Mouse (Mus musculus): ENCODE measurements at regions not wholly inside any gene's neighbourhood (a gene's known extent, or its start where the extent isn't known, plus 50 kb on each side); places are given as distances from the start of the nearest gene placed in this dataset.
"Not testable (repeated sequence)": the region's sequence is repeated elsewhere in the genome, so short reads cannot be mapped to it uniquely, and the experiment has no call there.

DNA sequence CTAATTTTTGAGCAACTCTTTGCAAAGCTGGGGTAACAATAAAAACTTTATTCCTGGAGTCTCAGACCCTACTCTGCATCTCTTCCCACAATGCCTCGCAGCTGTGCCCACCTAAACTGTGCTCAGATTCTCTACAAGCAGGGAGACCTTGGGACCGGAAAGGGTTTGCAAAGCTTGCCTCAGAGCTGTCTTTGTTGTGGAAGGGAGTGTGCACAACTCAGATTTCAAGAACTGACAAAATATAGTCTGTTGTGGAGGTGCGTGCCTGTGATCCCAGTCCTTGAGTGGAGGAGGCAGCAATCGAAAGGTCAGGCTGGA, 530.2 kb downstream of the Pdcd6ip start:
- no peak for DNase-seq (ENCODE audit: low spot score in 2 of 2)

DNA sequence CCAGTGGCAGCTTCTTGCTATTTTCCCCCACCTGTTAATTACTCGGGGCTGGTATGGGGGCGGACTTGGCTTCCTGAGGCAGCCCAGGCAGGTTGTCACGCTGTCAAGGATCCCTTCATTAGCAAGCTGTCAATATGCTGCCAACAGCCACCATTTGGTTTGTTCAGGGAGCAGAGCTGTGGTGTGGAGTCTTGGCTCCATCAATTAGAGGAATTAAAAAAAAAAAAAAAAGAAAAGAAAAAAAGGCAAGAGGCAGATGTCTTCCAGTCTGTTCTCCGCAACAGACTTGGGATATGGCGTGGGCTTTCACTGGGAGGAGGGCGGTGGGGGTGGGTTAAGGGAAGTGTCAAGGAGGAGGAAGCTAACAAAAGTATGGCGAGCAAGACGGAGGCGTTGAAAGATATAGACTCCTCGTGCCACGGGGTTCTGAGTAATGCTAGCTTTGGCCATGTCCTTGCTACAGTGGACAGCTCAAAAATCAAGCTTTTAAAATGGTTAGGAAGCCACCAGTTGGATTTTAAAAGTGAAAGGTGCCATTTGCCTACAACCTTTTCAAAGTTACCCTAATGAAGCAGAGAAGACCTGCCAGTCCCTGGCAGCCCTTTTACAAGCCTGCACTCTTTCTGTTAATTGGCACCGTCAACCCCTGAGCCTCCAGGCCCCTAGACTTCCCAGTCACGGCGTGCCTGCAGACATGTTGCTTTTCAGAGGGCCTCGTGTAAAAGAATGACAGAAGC, 530.7 kb downstream of the Pdcd6ip start:
- no peak for DNase-seq (ENCODE audit: low spot score in 2 of 2)

DNA sequence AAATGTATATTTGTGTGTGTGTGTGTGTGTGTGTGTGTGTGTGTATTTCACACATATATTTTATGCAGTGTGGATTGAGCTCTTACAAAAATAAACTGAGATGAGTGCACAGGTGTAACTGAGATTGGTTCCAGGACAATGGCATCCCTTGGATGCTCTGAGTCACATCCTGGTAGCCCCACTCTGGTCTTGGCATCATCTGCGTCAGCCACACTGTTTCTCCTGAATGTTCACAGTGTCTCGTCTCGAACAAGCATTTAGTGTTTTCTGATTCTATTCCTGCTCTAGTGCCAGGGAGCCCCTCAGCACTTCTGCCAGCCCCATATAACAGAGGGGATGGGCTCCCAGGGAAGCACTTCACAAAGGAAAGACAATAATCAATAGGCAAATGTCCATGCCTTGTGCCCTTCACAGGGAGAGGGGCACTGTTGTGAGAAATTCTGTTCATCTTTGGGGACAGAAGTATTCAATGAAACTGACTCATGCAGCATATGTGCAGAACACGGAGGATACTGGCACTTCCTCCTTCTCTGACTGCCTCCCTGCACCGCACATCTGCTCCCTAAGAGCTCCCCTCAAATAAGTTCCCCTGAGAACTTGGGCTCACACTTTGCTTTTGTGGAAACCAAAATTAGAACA, 536.2 kb downstream of the Pdcd6ip start:
- no peak for DNase-seq (ENCODE audit: low spot score in 2 of 2)

DNA sequence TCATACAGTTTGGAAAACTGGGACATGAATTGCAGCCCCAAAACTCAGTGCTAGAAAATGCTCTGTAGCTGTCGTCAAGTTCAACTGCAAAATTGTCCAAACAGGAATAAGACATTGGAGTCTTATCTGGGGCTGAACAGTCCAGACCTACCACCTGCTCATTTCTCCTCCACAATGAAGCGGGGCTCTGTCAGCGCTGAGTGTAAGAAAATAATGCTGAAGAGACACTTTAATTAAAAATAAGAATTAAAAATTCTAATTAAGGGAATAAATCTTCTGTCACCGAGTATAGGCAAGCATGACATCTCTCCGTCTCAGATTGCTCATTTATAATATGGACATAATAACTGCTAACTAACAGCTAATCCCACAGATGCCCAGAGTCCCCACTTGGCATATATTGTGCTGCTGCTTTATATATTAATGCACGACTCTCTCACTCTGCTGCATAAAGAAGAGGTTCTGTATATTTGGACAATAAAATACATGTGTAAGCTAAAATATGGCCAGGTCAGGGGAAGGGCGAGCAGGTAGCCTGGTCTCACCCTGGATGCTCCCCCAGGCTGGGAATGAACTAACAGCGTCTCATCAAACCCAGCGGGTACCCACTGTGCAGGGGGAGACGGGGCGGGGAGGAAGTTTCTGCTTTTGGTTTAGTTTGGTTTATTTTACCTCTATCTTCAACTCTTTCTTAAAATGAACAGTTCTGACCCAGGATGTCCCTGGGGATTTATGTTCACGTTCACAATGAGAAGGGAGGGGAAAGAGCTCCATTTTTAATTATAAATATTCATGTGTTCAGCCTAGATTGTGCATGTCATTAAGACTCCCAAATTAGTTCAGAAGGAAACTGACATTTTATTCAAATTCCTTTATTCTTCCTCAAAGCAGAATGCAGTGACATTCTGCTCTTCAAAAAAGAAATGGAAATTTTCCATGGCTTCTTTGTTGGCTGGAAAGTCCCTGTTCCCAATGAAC, 544.9 kb downstream of the Pdcd6ip start:
- DNase-seq (ENCODE audit: low spot score in 2 of 2): no peak

DNA sequence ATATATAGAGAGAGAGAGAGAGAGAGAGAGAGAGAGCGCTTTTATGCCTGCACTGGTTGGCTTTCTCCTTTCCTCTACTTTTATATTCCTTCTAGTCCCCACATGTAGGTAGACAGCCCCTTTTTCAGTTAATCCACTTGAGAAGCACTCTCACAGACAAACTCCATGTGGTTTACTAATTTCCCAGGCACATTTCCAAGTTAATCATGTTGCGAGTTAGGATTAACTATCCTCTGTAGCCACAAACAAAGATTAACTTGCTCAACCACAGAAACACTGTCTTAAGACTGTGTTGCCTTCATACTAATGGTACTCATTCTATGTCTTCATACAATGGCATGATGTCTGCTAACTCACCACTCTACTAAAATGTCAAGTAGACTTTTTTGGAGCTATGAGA, 548.0 kb downstream of the Pdcd6ip start:
- DNase-seq (ENCODE audit: low spot score in 2 of 2): no peak

DNA sequence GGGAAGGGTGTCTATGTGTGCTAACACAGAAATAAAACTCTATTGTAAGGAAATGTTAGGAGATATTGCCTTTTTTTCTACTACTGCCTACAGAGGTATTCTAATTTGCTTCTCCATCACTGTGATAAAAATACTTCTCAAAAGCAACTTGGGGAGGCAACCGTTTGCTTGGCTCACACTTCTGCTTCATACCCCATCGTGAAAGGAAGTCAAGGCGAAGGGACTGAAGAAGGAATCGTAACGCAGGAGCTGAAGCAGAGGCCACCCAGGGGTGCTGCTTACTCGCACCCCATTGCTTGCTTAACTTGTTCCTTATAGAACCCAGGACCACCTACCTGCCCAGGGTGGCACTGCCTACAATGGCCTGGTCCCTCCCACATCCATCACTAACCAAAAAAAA, 550.0 kb downstream of the Pdcd6ip start:
- no peak for DNase-seq (ENCODE audit: low spot score in 2 of 2)

DNA sequence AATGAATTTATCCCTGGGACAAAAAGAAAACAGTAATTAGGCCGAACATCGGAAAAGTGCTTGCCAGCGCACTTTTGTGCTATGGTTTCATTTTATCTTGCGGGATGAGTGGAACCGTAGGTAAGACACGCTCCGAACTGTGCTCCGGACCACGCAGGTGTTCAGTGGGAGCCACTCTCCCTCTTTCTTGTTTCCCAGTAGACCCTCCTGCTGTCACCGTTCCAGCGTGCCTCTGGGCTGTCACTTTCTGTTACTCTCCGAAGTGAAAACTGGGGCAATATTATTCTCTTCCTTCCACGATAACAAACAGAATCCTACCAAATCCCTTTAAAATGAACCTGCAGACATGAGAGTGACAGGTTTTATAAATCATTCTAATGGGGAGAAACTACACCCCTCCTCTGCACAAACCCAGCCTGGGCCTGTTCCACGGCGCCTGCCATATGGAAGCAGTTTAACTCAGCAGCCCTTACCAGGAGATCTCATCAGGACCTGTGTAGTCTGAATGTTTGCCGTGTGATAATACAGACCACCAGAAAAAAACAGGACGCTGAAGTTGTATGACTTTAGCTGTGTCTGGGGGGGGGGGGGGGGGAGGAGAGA, 550.5 kb downstream of the Pdcd6ip start:
- DNase-seq (ENCODE audit: low spot score in 2 of 2): no peak

DNA sequence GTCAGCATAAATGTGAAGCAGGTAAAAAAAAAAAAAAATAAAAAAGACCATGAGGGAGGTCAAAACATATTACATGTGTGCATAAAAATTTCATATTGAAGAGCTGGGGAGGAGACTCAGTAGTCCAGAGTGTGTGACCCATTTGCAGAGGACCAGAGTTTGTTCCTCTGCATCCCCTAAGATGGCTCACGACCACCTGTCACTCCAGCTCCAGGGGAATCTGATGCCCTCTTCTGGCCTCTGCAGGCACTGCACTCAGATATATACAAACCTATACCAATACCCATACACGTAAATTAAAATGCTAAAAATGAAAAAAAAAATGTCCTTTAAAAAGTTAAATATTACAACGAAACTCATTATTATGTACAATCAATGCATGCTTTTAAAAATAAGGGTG, 551.4 kb downstream of the Pdcd6ip start:
- DNase-seq (ENCODE audit: low spot score in 2 of 2): no peak

DNA sequence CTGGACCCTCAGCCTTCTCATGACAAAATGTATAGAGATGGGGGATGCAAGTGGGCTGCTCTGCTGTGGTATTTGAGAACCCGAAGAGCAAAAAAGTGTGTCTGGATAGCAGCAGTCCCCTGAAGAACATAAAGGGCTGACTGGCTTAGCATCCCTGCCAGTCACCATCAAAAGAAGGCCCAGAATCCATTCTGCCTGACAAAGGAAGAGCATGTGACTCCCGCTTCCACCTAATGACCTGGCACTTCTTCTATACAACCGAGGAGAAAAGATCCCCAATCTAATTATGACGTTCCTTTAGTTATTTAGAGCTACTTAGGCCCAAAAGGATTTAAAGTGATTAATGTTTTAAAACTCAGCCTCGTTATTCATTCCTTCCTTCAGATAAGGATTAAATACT, 559.0 kb downstream of the Pdcd6ip start:
- no peak for DNase-seq (ENCODE audit: low spot score in 2 of 2)

DNA sequence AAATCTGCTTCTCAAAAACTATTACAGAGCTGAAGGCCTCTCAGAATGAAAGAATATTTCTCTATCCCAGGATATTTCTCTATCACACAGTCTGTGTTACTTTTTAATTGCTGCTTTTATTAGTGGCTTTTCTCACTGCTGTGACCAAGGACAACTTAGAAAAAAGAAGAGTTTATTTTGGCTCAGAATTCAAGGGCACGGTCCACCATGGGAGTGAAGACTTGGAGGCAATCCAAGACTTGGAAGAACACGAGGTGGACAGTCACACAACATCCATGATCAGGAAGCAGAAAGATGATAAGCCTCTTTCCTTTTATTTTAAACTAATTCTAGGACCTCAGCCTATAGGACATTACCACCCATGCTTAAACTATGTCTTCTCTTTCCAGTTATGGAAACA, 561.5 kb downstream of the Pdcd6ip start:
- DNase-seq (ENCODE audit: low spot score in 2 of 2): no peak

DNA sequence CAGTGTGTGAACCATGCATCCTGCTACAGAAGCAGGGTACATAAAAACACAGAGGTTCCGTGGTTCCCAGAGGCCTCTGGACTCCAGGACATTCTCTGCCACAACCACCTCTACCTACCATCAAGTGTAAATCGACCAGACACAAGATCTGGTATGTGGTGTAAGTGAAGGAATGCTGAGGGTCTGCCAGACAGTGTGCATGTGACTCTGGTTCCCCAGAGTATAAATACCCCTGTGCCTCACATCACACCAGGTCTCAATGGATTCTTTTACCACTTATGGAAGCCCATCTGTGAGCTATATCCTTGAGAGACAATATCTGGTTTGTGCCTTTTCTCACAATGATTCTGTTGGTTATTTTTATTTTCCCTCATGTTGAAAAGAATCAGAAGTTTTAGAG, 563.0 kb downstream of the Pdcd6ip start:
- no peak for DNase-seq (ENCODE audit: low spot score in 2 of 2)

DNA sequence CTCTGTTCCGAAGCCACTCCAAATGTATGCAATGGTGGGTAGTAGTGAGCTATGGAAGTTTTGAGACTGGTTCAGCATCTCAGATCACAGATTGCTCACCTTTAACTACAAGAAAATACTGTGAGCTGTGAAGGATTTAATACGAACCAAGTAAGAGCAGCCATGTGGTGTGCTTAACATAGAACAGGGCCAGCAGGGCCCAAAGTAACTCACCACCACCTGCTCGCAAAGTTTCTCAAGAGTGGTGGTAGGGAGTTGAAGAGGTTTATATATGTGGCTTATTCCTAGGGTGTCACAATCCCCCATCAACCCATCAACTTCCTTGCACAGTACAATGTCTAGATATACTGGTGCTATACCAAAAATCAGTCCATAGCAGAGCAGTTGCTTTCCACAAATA, 573.4 kb downstream of the Pdcd6ip start:
- DNase-seq (ENCODE audit: low spot score in 2 of 2): no peak

DNA sequence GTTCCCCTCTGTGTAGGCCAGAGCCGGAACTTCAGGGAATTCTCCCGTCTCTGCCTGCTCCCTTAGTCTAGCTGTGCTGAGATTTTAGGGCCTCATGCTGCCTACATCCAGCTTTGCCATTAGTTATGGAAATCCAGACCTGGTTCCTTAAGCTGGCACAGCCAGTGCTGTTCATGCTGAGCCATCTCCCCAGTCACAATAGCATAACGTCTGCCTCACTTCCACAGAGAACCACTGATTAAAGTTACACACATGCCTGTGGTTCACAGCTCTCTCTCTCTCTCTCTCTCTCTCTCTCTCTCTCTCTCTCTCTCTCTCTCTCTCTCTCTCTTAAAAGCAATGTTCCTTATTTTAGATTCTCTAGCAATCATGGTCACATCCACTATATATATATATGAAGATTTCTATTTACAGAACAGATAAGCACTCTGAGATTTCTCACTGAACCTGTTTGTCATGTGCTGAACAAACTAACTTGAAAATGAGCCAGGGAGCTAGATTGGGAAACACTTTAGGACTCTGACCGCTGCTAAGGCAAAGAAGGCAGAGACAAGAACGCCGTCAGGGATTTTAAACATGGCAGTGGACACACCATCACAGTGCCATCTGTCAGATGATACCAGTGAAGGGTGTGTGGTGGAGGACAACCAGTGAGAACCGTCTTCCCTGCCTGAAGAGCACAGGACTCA, 584.9 kb downstream of the Pdcd6ip start:
- no peak for DNase-seq (ENCODE audit: low spot score in 2 of 2)

DNA sequence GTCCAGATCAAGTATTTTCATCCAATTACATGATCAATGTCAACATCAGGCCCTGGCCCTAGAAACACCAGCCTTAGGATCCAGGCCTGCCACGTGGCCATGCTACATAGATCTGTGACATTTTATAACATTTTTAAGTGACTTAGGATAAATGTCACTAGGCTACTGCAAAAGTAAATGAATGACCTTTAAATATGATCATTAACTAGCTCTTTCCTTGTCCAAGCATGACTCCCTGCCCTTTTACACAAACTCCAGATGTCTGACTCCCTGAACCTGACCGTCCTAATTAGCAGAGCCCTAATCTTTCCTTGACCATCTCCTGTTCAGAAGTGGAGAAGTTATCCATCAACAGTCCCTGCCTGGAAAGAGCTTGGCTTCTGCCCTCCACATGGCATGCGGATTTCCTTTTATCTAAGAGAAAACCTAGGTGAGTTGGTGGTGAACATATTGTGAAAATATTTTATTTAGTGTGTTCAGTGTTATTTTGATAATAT, 585.8 kb downstream of the Pdcd6ip start:
- no peak for DNase-seq (ENCODE audit: low spot score in 2 of 2)

DNA sequence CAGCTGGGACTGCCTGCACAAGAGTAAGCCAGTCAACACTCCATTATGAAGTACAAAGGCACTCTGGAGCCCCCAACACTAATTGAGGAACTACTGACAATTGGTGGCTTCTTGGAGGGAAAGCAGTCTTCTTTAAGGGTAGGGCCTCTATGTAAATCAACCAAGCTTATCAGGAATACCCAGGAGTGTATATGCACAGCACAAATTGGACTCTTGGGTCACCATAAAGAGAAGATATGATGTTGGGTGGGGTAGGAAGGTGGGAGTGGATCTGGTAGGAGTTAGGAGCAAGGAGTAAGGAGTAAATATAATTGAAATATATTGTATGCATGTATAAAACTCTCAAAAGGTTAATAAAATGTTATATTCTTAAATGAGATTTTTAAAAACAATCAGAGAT, 587.7 kb downstream of the Pdcd6ip start:
- DNase-seq (ENCODE audit: low spot score in 2 of 2): no peak

DNA sequence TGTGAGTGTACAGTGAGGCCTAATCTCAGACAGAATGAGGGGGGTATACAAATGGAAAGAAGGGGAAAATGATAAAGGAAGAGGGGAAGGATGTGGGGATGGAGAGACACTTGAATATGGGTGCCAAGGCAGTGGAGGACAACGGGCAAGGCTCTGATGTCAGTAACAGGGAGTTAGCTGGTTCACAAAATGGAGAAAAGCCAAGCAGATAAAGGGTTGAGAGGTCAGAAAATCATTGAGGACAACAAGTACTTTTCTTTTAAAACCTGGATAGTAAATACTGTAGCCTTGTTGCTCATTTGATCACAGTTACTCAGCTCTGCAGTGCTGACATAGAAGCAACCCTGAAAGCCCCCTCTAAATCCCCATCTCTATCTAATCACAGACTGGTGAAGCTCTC, 588.3 kb downstream of the Pdcd6ip start:
- no peak for DNase-seq (ENCODE audit: low spot score in 2 of 2)

DNA sequence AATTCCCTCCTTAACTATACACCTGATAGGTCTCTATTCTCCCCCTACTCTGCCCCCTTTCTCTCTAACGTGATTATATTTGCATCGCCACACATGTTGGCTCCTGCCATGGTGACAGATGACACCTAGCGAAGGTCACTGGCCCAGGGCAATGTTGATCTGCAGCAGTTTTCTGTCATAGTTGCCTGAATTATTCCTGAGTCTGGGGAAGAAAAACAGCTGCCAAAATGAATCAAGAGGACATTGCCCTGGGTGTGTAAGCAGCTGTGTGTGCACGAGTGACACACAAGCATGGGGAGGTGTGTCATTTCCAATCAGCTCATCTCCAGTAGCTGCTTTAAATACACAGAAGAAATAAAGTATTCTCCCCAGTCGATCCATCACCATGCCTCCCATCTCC, 592.5 kb downstream of the Pdcd6ip start:
- no peak for DNase-seq (ENCODE audit: low spot score in 2 of 2)

DNA sequence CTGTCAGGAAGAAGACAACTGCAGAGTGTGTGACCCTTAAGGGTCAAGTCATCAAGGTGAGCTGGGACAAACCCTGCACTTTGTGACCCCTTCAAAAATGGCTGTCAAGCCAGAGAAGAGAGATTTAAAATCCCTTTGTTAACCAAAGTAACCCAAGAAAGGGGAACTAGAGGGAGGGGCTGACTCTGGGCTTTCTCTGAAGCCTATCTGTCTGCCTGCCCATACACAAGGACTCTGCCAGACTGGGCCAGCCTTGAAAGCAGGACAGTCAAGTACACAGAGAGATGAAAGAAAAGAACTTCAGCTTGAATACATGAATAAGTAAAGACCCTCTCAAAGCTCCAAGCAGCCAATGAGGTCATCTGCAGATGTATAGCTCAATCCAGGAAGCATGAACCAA, 595.3 kb downstream of the Pdcd6ip start:
- no peak for DNase-seq (ENCODE audit: low spot score in 2 of 2)

DNA sequence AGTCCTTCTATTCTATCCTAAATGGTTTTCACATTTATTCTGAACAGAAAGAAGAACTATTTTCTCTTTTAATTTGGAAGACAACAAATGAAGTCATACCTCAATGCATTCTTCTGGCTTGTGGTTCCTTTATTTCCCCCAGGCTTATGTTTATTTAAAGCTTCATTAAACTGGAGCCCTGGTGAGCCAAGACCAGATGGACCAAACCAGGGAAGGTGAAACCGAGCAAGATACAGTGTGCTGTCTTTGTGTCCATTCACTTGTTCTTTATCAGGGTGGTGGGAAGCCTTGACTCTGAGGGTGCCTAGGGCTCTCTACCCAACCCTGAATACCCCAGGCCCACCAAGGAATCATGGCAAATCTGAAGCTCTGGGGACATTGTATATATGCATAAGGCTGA, 606.3 kb downstream of the Pdcd6ip start:
- DNase-seq (ENCODE audit: low spot score in 2 of 2): no peak

DNA sequence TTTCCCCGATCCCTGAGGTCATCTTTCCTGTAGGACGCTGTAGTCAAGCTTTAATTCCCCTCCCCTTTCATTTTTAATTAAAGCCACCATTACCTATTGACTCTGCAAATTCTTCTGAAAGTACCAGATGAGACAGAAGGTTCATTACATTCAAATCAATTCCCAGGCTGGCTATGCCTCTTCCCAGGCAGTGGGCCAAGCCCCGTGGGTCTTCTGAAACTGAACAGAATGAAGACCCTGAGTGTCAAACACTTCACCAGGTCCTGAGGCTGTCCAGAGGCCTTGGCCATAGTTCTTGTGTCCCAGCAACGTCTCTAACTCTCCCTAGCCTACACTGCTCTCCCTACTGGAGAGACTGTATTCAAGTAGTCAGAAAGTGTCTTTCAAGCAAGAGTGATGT, 607.4 kb downstream of the Pdcd6ip start:
- no peak for DNase-seq (ENCODE audit: low spot score in 2 of 2)

DNA sequence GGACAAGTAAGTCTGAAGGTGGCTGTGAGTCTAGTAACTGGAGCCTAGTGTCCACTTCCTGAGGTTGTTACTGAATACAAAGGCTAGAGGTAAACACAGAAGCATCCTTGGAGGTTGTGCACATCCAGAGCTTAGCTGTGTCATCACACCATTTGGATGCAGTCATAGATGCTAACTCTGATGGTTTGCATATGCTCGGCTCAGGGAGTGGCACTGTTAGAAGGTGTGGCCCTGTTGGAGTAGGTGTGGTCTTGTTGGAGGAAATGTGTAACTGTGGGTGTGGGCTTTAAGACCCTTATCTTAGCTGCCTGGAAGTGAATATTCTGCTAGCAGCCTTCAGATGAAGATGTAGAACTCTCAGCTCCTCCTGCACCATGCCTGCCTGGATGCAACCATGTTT, 612.6 kb downstream of the Pdcd6ip start:
- not testable (repeated sequence) for DNase-seq (ENCODE audit: low spot score in 2 of 2)
